Mouse (Mus musculus): Measurements from ENCODE around the gene P2rx7. TPM values are rescaled to one million over a fixed set of nuclear protein-coding genes. Genes with fewer than 3 reads are reported as not detected.
A peak's percentile ranks its signal among the peaks of the same experiment; 100 is the strongest.

Gene P2rx7
- polyA plus RNA-seq, 1 experiment from 2014 or later: 2.3 TPM

- no peak for ATAC-seq (ENCODE audit: low read depth)
Measured at GRCm38 (mm10) chr5:122733881-122734280, 90.2 kb downstream of the P2rx7 start.

GRCm38 (mm10) chr5:122735853-122736252, 92.1 kb downstream of the P2rx7 start:
- DNase-seq (ENCODE audit: low spot score) (no peak), ATAC-seq (ENCODE audit: low read depth) (no peak)
- no peaks in the 10 kb centered on the region for H3K27me3 ChIP-seq (replicated peaks; ENCODE audit: control insufficient read depth, insufficient read depth, low read length)
- H3K4me2 ChIP-seq (ENCODE audit: low read depth, low read length): no peak overlapping the region
- no peak overlapping the region for H3K27ac ChIP-seq (replicated peaks; ENCODE audit: low read depth, low read length)
- H3K9me3 ChIP-seq (ENCODE audit: control insufficient read depth, low read length): no peaks in the 10 kb centered on the region
- no peak overlapping the region for H3K4me3 ChIP-seq (ENCODE audit: low read depth, low read length)
- 76% methylated on average over 7 of the region's 7 CpGs for WGBS
- peaks cover 7% of the 10 kb centered on the region for H3K4me1 ChIP-seq (ENCODE audit: control insufficient read depth, insufficient read depth, low read length)
- peaks cover 24% of the 10 kb centered on the region; the same call in 1 of the 2 replicates for H3K36me3 ChIP-seq (ENCODE audit: control insufficient read depth, insufficient read depth, low read length)
- no peak overlapping the region for H3K9ac ChIP-seq (ENCODE audit: low read depth, low read length)

More at GRCm38 (mm10) chr5:122733881-122734280, 90.2 kb downstream of the P2rx7 start:
- Histone ChIP-seq H3K36me3 (ENCODE audit: control insufficient read depth, insufficient read depth, low read length) (peaks cover 13% of the 10 kb centered on the region; the same call in 1 of the 2 replicates), H3K4me1 (ENCODE audit: control insufficient read depth, insufficient read depth, low read length) (peaks cover 7% of the 10 kb centered on the region), H3K27ac (replicated peaks; ENCODE audit: low read depth, low read length) (no peak overlapping the region; the same call in 1 of the 2 replicates), H3K9ac (ENCODE audit: low read depth, low read length) (no peak overlapping the region), H3K4me2 (ENCODE audit: low read depth, low read length) (peak overlapping the region; percentile 15; the same call in 1 of the 2 replicates), H3K9me3 (ENCODE audit: control insufficient read depth, low read length) (no peaks in the 10 kb centered on the region), H3K4me3 (ENCODE audit: low read depth, low read length) (no peak overlapping the region), H3K27me3 (replicated peaks; ENCODE audit: control insufficient read depth, insufficient read depth, low read length) (no peaks in the 10 kb centered on the region)
- 47% methylated on average over 14 of the region's 17 CpGs for WGBS
- DNase-seq (ENCODE audit: low spot score): no peak

GRCm38 (mm10) chr5:122736761-122737160, 93.0 kb downstream of the P2rx7 start:
- Histone ChIP-seq H3K4me1 (ENCODE audit: control insufficient read depth, insufficient read depth, low read length) (peaks cover 7% of the 10 kb centered on the region; the same call in 1 of the 2 replicates), H3K4me2 (ENCODE audit: low read depth, low read length) (no peak overlapping the region), H3K9me3 (ENCODE audit: control insufficient read depth, low read length) (no peaks in the 10 kb centered on the region), H3K27me3 (replicated peaks; ENCODE audit: control insufficient read depth, insufficient read depth, low read length) (no peaks in the 10 kb centered on the region), H3K27ac (replicated peaks; ENCODE audit: low read depth, low read length) (no peak overlapping the region), H3K9ac (ENCODE audit: low read depth, low read length) (no peak overlapping the region), H3K36me3 (ENCODE audit: control insufficient read depth, insufficient read depth, low read length) (peaks cover 32% of the 10 kb centered on the region; the same call in 1 of the 2 replicates), H3K4me3 (ENCODE audit: low read depth, low read length) (no peak overlapping the region)
- ATAC-seq (ENCODE audit: low read depth) (no peak), DNase-seq (ENCODE audit: low spot score) (no peak)
- WGBS: 85% methylated on average over 15 of the region's 15 CpGs

Small RNAs within 50 kb of the gene (microRNA-seq; reads per million reads assigned to microRNA genes)
- gene Mir8115 (ENCODE audit: borderline number of aligned reads): not detected

Other genes with a start within 250 kb of the P2rx7 start
- gene Anapc7, start 222.2 kb upstream of the P2rx7 start, polyA plus RNA-seq (2014; fragmentation: Nextera tagmentation; extraction: Ambion mirVana): 23.1 and 24.9 TPM in 2 replicates
- 47.6 and 52.6 TPM in 2 replicates for gene Atp2a2, start 141.7 kb upstream of the P2rx7 start, polyA plus RNA-seq (2014; fragmentation: Nextera tagmentation; extraction: Ambion mirVana)
- gene Ift81, start 29.4 kb upstream of the P2rx7 start, polyA plus RNA-seq (2014; fragmentation: Nextera tagmentation; extraction: Ambion mirVana): 36.7 and 38.7 TPM in 2 replicates
- 20.1 and 22.2 TPM in 2 replicates for gene P2rx4, start 63.6 kb downstream of the P2rx7 start, polyA plus RNA-seq (2014; fragmentation: Nextera tagmentation; extraction: Ambion mirVana)
- 27.7 and 28.4 TPM in 2 replicates for gene Camkk2, start 135.5 kb downstream of the P2rx7 start, polyA plus RNA-seq (2014; fragmentation: Nextera tagmentation; extraction: Ambion mirVana)
- gene Anapc5, start 177.4 kb downstream of the P2rx7 start, polyA plus RNA-seq (2014; fragmentation: Nextera tagmentation; extraction: Ambion mirVana): 367 and 424 TPM in 2 replicates
- 32.8 and 37.1 TPM in 2 replicates for gene Rnf34, start 206.1 kb downstream of the P2rx7 start, polyA plus RNA-seq (2014; fragmentation: Nextera tagmentation; extraction: Ambion mirVana)

All from embryonic facial prominence, embryonic 14.5 days (tissue).